Mouse (Mus musculus) erythroid progenitor cell, adult 5-6 weeks (primary cell): ENCODE results near the gene A930009A15Rik. TPM values are rescaled to one million over a fixed set of nuclear protein-coding genes. Genes with fewer than 3 reads are reported as not detected.

Experiments
- ATAC-seq: replicated peaks from 2 replicates; pipeline ENCODE4 v1.8.0; 2016; ENCODE audit warnings: moderate number of reproducible peaks, mild to moderate bottlenecking, moderate TSS enrichment, inconsistent platforms; ENCODE audit not compliant: poor library complexity, low FRiP score, severe bottlenecking
- total RNA-seq, 2 experiments: library from RNA; stranded (forward) in 1 of 2; stranded (reverse) in 1 of 2; fragments of 150-400 nt in 1 of 2; fragments of 186-747, 209-891 nt in 1 of 2; gene quantifications; 2 replicates each; pipeline versions ENCODE4 v1.2.3 to v1.2.4; 2015 to 2017; ENCODE audit warnings: low replicate concordance in 2 of 2

The A930009A15Rik gene
- total RNA-seq, 2 experiments from 2014 or later, result not detected

DNA sequence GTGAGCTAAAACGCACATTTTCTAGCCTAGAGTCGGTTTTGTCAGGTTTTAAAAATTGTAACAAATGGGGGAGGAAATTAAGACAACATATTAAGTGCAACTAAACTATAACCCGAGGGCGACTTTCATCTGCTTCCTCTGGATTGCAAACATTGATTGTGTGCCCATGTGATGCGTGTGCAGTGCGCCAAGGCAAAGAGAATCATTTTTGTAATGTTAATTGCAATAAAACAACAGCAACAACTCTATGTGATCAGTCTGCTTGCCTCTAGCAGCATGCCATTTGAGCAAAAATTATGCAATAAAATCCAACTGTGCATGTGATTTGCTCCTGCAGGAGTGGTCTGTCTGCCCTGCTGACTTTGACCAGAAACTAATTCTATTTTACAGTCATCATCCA lies 56.9 kb downstream of the A930009A15Rik start:
- ATAC-seq, result no peak

Other genes with a start within 250 kb of the A930009A15Rik start
- 12.6 and 18.0 TPM in 2 replicates for gene Tmem19, start 207.5 kb upstream of the A930009A15Rik start, total RNA-seq (2015; ENCODE audit: low replicate concordance)
- gene Tmem19, start 207.5 kb upstream of the A930009A15Rik start, total RNA-seq (2017; ENCODE audit: low replicate concordance), result 6.8 and 27.8 TPM in 2 replicates
- gene Thap2, start 185.5 kb upstream of the A930009A15Rik start, total RNA-seq (2015; ENCODE audit: low replicate concordance), result 8.0 and 12.3 TPM in 2 replicates
- gene Thap2, start 185.5 kb upstream of the A930009A15Rik start, total RNA-seq (2017; ENCODE audit: low replicate concordance), result 5.9 and 11.4 TPM in 2 replicates
- gene Zfc3h1, start 185.0 kb upstream of the A930009A15Rik start, total RNA-seq (2015; ENCODE audit: low replicate concordance), result 115 and 122 TPM in 2 replicates
- 69.8 and 72.4 TPM in 2 replicates for gene Zfc3h1, start 185.0 kb upstream of the A930009A15Rik start, total RNA-seq (2017; ENCODE audit: low replicate concordance)
- 0.72 and 0.84 TPM in 2 replicates for gene Lgr5, start 17.8 kb downstream of the A930009A15Rik start, total RNA-seq (2015; ENCODE audit: low replicate concordance)
- gene Lgr5, start 17.8 kb downstream of the A930009A15Rik start, total RNA-seq (2017; ENCODE audit: low replicate concordance), result 0.26 and 1.4 TPM in 2 replicates
- gene Tspan8, start 246.8 kb downstream of the A930009A15Rik start, total RNA-seq (2015; ENCODE audit: low replicate concordance), result 170 and 197 TPM in 2 replicates
- 236 and 244 TPM in 2 replicates for gene Tspan8, start 246.8 kb downstream of the A930009A15Rik start, total RNA-seq (2017; ENCODE audit: low replicate concordance)